Mouse (Mus musculus) cerebellum, adult 11-12 months (tissue): Measurements from ENCODE around the gene Ctso.
A peak's percentile ranks its signal among the peaks of the same experiment; 100 is the strongest.

Experiments used
- DNase-seq: peaks from one replicate; pipeline ENCODE4 v3.0.0; 2022

The Ctso gene

DNA sequence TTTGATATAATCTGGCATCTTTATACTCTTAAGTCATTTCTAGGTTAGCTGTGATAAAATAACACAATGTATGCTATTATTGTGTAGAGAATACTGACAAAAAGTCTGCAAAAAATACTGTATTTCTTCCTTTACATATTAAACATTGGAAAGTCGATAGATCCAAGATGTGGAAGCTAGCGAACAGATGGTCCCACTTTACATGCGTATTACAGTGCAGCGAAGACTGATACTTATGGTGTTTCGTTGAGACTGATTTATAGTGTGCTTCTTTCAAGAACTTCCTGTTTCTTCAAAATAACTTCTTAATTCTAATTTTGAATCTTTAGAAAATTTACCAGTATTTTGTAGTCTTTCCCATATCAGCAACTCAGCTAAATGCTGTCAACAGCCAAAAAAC, 25.1 kb downstream of the Ctso start:
- no peak for DNase-seq

DNA sequence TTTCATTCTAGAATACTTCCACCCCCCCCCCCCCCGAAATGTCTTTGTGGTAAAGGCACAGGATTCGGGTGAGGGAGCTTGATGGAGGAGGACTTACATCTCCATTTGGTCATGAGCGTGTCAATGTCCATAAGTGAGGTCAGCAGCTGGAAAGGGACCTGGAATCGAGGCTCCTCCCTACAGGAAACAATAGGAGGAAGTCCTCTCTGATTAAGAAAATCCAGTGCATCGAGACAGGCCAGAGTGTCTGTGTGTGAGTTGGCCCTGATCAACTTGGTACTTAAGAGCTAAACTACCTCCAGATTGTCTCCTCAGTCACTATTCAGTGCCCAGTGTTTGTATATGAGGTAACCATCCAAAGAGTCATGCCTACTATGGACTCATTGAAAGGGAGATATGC, 28.9 kb downstream of the Ctso start:
- DNase-seq: no peak

GRCm38 (mm10) chr3:81963768-81964167, 31.4 kb downstream of the Ctso start:
- DNase-seq: peak; percentile 19

- peak; percentile 57 for DNase-seq
These were observed 32.2 kb downstream of the Ctso start for GRCm38 (mm10) chr3:81964596-81964995.

- no peak for DNase-seq
These were observed 43.2 kb downstream of the Ctso start for GRCm38 (mm10) chr3:81975607-81976006.

- no peak for DNase-seq
These were observed 43.7 kb downstream of the Ctso start, which contains the start of gene Tdo2 for GRCm38 (mm10) chr3:81976102-81976501. TSS of gene Tdo2 (minus strand) at chr3:81976202.

- no peak for DNase-seq
These were observed 49.2 kb downstream of the Ctso start for GRCm38 (mm10) chr3:81981576-81981975.

DNA sequence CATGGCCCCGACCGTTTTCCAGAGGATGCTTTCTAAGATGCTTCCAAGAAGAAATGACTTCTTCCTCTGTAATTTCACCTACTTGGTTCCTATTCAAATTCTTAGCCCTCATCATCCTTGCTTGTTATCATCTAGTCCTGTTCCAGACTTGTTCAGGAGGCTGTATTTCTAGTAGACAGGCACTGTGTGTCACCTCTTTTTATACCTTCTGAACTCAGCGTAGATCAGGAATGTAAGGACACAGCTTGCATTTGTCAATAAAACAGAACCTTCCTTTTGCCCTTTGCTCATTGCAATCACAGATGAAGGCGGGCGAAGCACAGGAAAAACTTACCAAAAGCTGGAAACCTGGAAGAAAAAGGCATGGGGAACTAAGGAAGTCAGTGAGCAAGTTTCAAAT, 49.6 kb downstream of the Ctso start, which contains the start of gene Asic5:
Gene Asic5, plus strand, starts transcription at position 301 of the 400 bp plus-strand sequence.
- no peak for DNase-seq

GRCm38 (mm10) chr3:81983120-81983895, 50.9 kb downstream of the Ctso start:
- no peak for DNase-seq

DNA sequence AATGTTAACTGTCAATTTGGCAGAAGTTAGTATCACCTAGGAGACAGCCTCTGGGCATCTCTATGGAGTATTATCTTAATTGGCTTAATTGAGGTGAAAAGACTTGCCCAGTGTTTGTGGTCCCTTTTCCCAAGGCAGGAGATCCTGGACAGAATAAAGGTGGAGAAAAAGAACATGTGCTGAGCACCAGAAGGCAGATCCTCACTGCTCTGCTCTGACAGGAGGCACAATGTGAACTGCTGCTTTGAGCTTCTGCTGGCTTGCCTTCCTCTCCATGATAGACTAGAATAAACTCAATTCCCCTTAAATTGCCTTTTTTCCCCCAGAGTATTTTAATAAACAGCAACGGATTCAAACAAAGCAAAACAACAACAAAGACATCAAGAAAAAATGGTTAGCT, 52.7 kb downstream of the Ctso start:
- no peak for DNase-seq

DNA sequence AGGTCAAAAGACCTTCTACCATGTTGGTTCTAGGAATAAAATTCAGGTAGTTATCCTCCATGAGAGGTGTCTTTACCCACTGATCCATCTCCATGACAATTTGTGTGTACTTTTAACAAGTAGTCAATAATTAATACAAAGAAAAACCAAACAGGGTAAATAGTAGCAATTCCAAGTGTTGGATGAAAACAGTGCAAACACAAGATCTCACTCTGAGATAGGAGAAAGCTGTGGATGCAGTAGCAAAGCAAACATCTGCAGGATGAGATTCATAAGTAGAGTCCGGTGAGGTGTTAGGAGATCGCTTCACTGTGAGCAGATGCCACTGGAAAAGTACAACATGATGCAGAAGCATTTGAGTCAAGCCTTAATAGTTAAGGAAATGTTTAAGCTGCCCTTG, 53.7 kb downstream of the Ctso start:
- DNase-seq: no peak

- DNase-seq: no peak
These were observed 55.2 kb downstream of the Ctso start for GRCm38 (mm10) chr3:81987628-81988027.

GRCm38 (mm10) chr3:81989692-81990141, 57.3 kb downstream of the Ctso start:
- no peak for DNase-seq

DNA sequence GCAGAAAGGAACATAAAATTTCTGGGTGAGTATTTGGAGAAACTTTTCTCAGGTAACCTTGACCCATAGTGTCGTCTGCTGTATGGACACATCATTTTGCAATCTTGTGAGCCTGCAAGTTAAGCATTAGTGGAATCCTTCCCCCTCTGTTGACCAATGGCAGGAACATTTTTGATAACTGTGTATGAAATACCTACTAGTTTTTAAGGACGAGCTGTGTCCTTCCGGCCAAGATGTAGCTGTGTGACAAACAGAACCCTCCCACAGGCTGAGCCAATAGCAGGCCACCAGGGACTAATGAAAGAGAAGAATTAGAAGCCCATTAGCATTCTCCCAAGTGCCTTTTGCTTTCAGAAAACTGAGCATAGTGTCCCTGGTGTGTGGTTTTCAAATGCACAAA, 58.1 kb downstream of the Ctso start:
- DNase-seq: no peak

DNA sequence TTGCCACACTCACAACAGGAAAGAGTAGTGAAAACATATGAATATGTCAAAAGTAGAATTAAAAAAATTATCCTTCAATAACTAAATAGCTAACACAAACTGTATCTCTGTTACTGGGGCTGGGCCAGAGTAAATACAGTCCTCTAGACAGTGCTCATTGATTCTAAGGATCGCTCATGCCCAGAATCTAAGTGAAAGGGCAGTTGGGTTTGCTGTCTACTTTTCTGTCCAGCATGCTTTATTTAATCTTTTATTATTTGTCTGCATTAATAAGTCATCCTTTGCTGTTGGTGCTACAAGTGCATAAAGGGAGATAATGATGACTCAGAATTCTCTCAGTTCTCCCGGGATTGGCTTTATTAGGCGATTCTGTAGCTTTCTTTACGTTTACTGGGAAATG, 63.0 kb downstream of the Ctso start:
- no peak for DNase-seq

DNA sequence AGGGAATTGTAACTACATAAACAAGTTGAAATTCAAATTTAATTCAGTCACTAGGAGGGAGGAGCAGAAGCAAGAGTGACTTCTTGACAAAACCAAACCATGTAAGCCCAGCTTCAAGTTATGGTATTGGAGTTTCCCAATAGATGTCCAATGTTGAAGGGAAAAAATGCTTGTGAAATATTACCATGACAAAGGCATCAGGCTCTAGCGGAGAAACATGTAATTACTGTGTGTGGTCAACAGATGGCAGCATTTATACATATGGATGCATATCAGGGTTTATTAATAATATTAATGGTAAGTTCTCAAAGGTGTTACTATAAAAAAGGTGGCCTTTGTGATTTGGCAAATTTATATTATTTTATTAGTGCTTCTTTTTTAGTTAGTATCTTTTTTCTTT, 63.6 kb downstream of the Ctso start:
- DNase-seq: no peak
